Mouse (Mus musculus) cortical plate, adult 2 months (tissue): ENCODE data around the gene Lrrc73. TPM values are rescaled to one million over a fixed set of nuclear protein-coding genes. Genes with fewer than 3 reads are reported as not detected.

Experiments used
- H3K27ac ChIP-seq: fragments of 200-500 bp; 2 replicates; pipeline ENCODE4 v1.5.1; 2012; ENCODE audit warnings: low read length, control low read depth, inconsistent platforms; ENCODE audit not compliant: insufficient read depth
- H3K4me1 ChIP-seq: fragments of 200-500 bp; 2 replicates; pipeline ENCODE4 v1.6.1; 2011; ENCODE audit warnings: low read length; ENCODE audit not compliant: control insufficient read depth, insufficient read depth
- H3K4me3 ChIP-seq: fragments of 200-500 bp; 2 replicates; pipeline ENCODE4 v1.5.1; 2011; ENCODE audit warnings: mild to moderate bottlenecking, low read length, control low read depth; ENCODE audit not compliant: insufficient read depth
- CTCF ChIP-seq: fragments of 200-500 bp; IDR thresholded peaks from 2 replicates; pipeline ENCODE4 v1.5.1; 2011; ENCODE audit warnings: mild to moderate bottlenecking, control low read depth, low read length; ENCODE audit not compliant: insufficient read depth; ENCODE audit errors: extremely low read depth
- POLR2A ChIP-seq: fragments of 200-500 bp; IDR thresholded peaks from 2 replicates; pipeline ENCODE4 v1.6.1; 2011; ENCODE audit warnings: mild to moderate bottlenecking, low read length, control low read depth; ENCODE audit not compliant: insufficient read depth; ENCODE audit errors: extremely low read depth
- polyA plus RNA-seq: library from polyadenylated mRNA; depleted of rRNA; stranded (reverse); fragments of >200 nt; gene quantifications from 2 replicates; pipeline ENCODE4 v1.2.3, GENCODE M21; 2012; rRNA removed

The Lrrc73 gene
- polyA plus RNA-seq, 1 experiment, result 68.4 TPM

- H3K4me1 ChIP-seq, result no peaks in the 10 kb centered on the region
- no peak overlapping the region for H3K4me3 ChIP-seq
- no peak for TF ChIP-seq POLR2A
- no peak for TF ChIP-seq CTCF
- H3K27ac ChIP-seq, result no peak overlapping the region
Observed at GRCm38 (mm10) chr17:46304184-46304583, 50.9 kb downstream of the Lrrc73 start.

Other genes starting within 250 kb of the Lrrc73 start
- gene Vegfa, start 221.2 kb upstream of the Lrrc73 start, polyA plus RNA-seq, result 138 and 164 TPM in 2 replicates
- gene Mrps18a, start 142.5 kb upstream of the Lrrc73 start, polyA plus RNA-seq, result 107 and 120 TPM in 2 replicates
- gene Rsph9, start 109.3 kb upstream of the Lrrc73 start, polyA plus RNA-seq, result 27.3 and 29.9 TPM in 2 replicates
- 16.0 and 17.6 TPM in 2 replicates for gene Mad2l1bp, start 100.0 kb upstream of the Lrrc73 start, polyA plus RNA-seq
- gene Gtpbp2, start 92.5 kb upstream of the Lrrc73 start, polyA plus RNA-seq, result 161 and 187 TPM in 2 replicates
- gene Polh, start 50.9 kb upstream of the Lrrc73 start, polyA plus RNA-seq, result 3.7 and 4.2 TPM in 2 replicates
- 40.2 and 41.5 TPM in 2 replicates for gene Xpo5, start 50.7 kb upstream of the Lrrc73 start, polyA plus RNA-seq
- 45.4 and 47.2 TPM in 2 replicates for gene Polr1c, start 5.5 kb upstream of the Lrrc73 start, polyA plus RNA-seq
- 91.5 and 92.5 TPM in 2 replicates for gene Yipf3, start 5.5 kb upstream of the Lrrc73 start, polyA plus RNA-seq
- 60.2 and 62.8 TPM in 2 replicates for gene Tjap1, start 29.5 kb downstream of the Lrrc73 start, polyA plus RNA-seq
- gene Dlk2, start 43.9 kb downstream of the Lrrc73 start, polyA plus RNA-seq, result 127 and 136 TPM in 2 replicates
- 10.4 and 10.6 TPM in 2 replicates for gene Abcc10, start 74.8 kb downstream of the Lrrc73 start, polyA plus RNA-seq
- 29.4 and 29.6 TPM in 2 replicates for gene Zfp318, start 130.2 kb downstream of the Lrrc73 start, polyA plus RNA-seq
- 10.2 and 12.0 TPM in 2 replicates for gene Crip3, start 175.4 kb downstream of the Lrrc73 start, polyA plus RNA-seq
- 0.25 and 0.27 TPM in 2 replicates for gene Slc22a7, start 184.9 kb downstream of the Lrrc73 start, polyA plus RNA-seq
- 56.2 and 57.3 TPM in 2 replicates for gene Ttbk1, start 234.1 kb downstream of the Lrrc73 start, polyA plus RNA-seq
- gene Dnph1, start 243.2 kb downstream of the Lrrc73 start, polyA plus RNA-seq, result 5.9 and 6.5 TPM in 2 replicates